Mouse (Mus musculus) mouse embryonic stem cell (cell line): ENCODE measurements at regions not wholly inside any gene's neighbourhood (a gene's known extent, or its start where the extent isn't known, plus 50 kb on each side); places are given as distances from the start of the nearest gene placed in this dataset.

Source experiments
- in situ Hi-C, 2 experiments: fragments of 300-500 bp; cut with MboI; formaldehyde crosslinking; loops; 1 replicate in 1 of 2; 3 replicates in 1 of 2; pipeline ENCODE4 v1.14.3; 2019 to 2020; ENCODE audit warnings: low sequenced_read_pairs in 2 of 2, low pct_unique_long_range_greater_than_20kb in 1 of 2, mixed read lengths in 1 of 2; ENCODE audit not compliant: unreplicated experiment in 1 of 2

GRCm38 (mm10) chr16:87295727-87296126, 58.3 kb upstream of the N6amt1 start:
- in situ Hi-C loops, result no loop called here

GRCm38 (mm10) chr16:87292826-87293225, 61.2 kb upstream of the N6amt1 start:
- in situ Hi-C loops, result no loop called here

- in situ Hi-C loops, result no loop called here
Observed at GRCm38 (mm10) chr16:87291716-87292115, 62.3 kb upstream of the N6amt1 start.

GRCm38 (mm10) chr16:87285639-87286038, 68.3 kb upstream of the N6amt1 start:
- in situ Hi-C loops, result no loop called here

- in situ Hi-C loops, result no loop called here
Observed at GRCm38 (mm10) chr16:87284835-87285510, 69.0 kb upstream of the N6amt1 start.

DNA sequence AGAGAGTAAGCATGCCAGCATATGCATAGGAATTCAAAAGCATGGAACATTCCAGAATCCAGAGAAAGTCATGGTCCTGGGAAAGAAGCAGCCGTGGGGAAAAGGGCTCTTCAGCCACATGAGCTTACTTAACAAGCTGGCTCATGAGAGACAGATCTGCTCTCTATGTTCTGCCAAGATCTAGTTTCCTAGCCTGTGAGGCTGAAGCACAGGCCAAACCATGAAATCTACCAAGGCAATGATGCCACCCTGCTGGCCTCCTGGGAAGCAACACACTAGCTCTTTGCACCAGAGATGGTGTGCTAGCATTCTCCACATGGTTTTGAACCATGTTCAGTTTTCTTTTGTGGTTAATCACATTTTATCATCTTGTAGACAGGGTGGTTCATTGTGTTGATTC, 75.5 kb upstream of the N6amt1 start:
- in situ Hi-C loops, result no loop called here

DNA sequence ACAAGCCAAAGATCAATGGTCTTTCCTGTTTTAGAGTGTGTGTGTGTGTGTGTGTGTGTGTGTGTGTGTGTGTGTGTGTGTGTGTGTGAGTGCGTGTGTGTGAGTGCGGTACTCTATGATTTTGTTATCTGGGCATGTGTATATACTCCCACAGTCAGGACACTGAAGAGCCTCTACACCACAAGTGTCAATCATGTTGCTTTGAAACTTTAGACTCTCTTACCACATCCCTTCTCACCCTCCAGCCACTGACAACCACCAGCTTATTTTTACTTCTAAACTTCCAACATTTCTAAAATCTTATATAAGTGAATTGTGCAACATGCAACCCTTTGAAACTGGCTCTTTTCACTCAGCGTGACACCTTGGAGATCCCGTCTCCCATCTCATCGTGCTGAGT, 81.6 kb upstream of the N6amt1 start:
- in situ Hi-C loops, result no loop called here

- in situ Hi-C loops, result no loop called here
Observed at GRCm38 (mm10) chr16:87267954-87268804, 85.8 kb upstream of the N6amt1 start.

DNA sequence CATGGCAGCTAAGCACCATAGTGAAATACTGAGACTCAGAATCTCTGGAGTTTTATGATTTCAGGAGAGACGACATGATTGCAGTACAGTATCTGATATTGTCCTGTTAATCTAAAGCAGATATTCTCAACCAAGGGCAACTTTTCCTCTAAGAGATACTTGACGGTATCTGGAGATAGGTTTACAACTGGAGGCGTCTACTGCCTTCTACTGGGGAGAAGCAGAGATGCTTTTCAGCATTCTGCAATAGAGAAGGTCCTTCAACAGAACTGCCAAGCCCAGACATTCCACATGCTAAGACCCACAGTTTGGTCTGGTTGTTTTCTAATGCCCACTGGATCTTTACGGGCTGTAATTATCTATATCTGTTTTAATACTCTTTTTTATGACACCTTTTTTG, 86.5 kb upstream of the N6amt1 start:
- in situ Hi-C loops, result no loop called here

DNA sequence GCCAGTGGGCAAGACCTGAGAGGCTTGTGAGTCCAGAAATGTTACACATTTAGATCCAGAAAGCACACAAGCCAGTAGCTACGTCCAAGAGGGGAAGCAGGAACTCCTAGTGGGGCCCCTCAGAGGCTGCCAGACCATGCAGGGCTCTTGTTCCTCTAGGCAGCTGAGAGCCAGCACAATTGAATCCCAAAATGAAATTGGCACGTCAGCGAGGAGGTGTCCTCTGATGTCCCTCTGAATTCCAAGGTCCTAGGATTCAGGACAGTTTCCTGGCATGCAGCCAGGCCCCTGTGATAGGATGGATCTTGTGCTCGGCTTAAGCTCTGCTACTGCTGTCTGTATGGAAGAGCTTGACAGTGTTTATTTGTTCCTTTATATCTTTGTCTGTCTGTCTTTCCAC, 90.4 kb upstream of the N6amt1 start:
- in situ Hi-C loops, result no loop called here

- in situ Hi-C loops, result no loop called here
Observed at GRCm38 (mm10) chr16:87263041-87263440, 90.9 kb upstream of the N6amt1 start.

GRCm38 (mm10) chr16:87262497-87262896, 91.5 kb upstream of the N6amt1 start:
- in situ Hi-C loops, result no loop called here

- in situ Hi-C loops, result no loop called here
Observed at GRCm38 (mm10) chr16:87261527-87261926, 92.5 kb upstream of the N6amt1 start.

- in situ Hi-C loops, result no loop called here
Observed at GRCm38 (mm10) chr16:87254736-87255135, 99.2 kb upstream of the N6amt1 start.

- in situ Hi-C loops, result no loop called here
Observed at GRCm38 (mm10) chr16:87250531-87250930, 103.5 kb upstream of the N6amt1 start.

DNA sequence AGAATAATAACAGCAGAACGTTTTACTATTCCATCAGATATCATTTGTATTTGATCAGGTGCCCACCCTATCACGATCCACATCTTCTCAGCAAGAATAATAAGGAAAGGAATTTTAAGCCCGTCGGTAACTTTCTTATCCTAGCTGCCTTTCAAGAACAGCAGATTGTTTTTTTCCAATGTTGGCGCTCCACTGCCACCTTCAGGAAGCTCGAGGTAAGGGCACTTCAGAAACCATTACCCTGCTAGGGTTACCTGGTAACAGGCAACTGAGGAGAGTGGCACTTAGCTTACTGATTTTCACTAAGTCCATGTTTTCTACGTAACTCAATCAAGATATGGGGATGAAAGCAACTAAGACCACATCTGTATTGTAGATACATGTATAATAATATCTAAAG, 104.1 kb upstream of the N6amt1 start:
- in situ Hi-C loops, result loop anchor here (5.0 to 10.0 kb wide), 2 partner anchors 1443 to 1445 kb away; partner anchors contain the start of gene Adamts1 (in 1 of the 2)

DNA sequence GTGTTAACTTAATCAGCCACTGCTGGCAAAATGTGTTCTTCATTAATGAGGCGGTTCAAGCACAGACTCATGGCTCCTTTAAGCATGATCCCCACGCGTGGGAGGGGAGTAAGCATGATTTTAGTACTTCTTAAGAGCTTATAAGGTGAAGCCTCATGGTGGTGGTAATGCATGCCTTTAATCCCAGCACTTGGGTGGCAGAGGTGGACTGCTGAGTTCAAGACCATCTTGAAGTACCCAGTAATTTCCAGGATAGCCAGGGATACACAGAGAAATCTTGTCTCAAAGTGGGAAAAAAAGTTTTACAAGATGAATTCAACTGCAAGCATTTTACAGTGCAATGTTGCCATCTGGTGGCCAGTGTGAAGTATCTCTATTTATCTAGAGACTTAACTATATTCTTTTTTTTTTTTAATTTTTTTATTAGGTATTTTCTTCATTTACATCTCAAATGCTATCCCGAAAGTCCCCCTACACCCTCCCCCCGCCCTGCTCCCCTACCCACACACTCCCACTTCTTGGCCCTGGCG, 105.4 kb upstream of the N6amt1 start:
- in situ Hi-C loops, result loop anchor here (5.0 to 10.0 kb wide), 2 partner anchors 1441 to 1444 kb away; partner anchors contain the start of gene Adamts1 (in 1 of the 2)

- in situ Hi-C loops, result loop anchor here (5.0 to 10.0 kb wide), 2 partner anchors 1439 to 1441 kb away; partner anchors contain the start of gene Adamts1 (in 1 of the 2)
Observed at GRCm38 (mm10) chr16:87245933-87246791, 107.8 kb upstream of the N6amt1 start.
